Mouse (Mus musculus): ENCODE results near the gene Adam3. TPM values are rescaled to one million over a fixed set of nuclear protein-coding genes. Genes with fewer than 3 reads are reported as not detected.

Adam3 gene
- polyA plus RNA-seq (2015; fragmentation: Nextera tagmentation; extraction: Ambion mirVana) = 0.14 TPM in 1 of 2 replicates, not detected in the other

GRCm38 (mm10) chr8:24725630-24726029, at the start of gene Adam3:
Adam3 (minus strand) TSS chr8:24725852.
- H3K9me3 ChIP-seq (replicated peaks) = no peaks in the 10 kb centered on the region
- H3K36me3 ChIP-seq = no peaks in the 10 kb centered on the region
- H3K9ac ChIP-seq = no peak within 1 kb of the TSS
- H3K27ac ChIP-seq = no peak within 1 kb of the TSS
- H3K4me3 ChIP-seq (replicated peaks) = no peak within 1 kb of the TSS
- 49% methylated on average over 11 of the region's 11 CpGs for WGBS
- no peak within 1 kb of the TSS for H3K4me2 ChIP-seq
- ATAC-seq (replicated peaks; ENCODE audit: low FRiP score) = no peak
- H3K4me1 ChIP-seq = 0 out of 2 replicates have a peak, but pooled peaks cover 7% of the 10 kb centered on the region
- no peaks in the 10 kb centered on the region for H3K27me3 ChIP-seq

GRCm38 (mm10) chr8:24724886-24725626, 596 bp downstream of the Adam3 start:
- Histone ChIP-seq H3K9ac (no peak overlapping the region), H3K9me3 (replicated peaks) (no peaks in the 10 kb centered on the region), H3K27ac (no peak overlapping the region), H3K4me1 (0 out of 2 replicates have a peak, but pooled peaks cover 7% of the 10 kb centered on the region), H3K36me3 (no peaks in the 10 kb centered on the region), H3K27me3 (0 out of 2 replicates have a peak, but pooled peaks cover 2% of the 10 kb centered on the region), H3K4me2 (no peak overlapping the region), H3K4me3 (replicated peaks) (no peak overlapping the region)
- ATAC-seq (replicated peaks; ENCODE audit: low FRiP score) = no peak
- 40% methylated on average over 16 of the region's 16 CpGs for WGBS

Other genes starting within 250 kb of the Adam3 start
- 0.94 and 1.2 TPM in 2 replicates for gene Adam5, start 98.5 kb upstream of the Adam3 start, polyA plus RNA-seq (2015; fragmentation: Nextera tagmentation; extraction: Ambion mirVana)